Mouse (Mus musculus) MN1 (cell line): ENCODE measurements around the gene Cryba1.
"Not testable (repeated sequence)": the region's sequence is repeated elsewhere in the genome, so short reads cannot be mapped to it uniquely, and the experiment has no call there.

Source experiments
- DNase-seq: peaks from one replicate; pipeline ENCODE4 v3.0.0-alpha.2; 2016; ENCODE audit warnings: low spot score

Cryba1 gene

DNA sequence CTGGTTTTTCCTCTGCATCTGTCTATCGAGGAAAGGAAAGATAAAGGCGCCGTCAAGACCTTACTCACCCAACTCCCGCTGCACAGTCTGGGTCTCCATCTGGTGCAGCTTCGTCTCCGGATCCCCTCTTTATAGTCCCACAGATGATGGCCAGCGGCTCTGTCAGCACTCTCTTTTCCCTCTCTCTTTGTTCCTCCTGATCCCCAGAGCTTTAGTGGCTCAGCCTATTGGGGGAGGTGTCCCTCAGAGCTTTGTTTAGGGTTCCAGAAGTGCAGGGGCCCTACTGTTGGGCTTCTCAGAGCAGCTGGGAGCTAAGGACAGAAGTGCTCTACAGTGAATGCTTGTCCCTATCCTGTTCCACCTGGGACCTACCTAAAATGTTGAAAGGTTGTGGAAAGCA, at the start of gene Cryba1:
TSS of gene Cryba1 (minus strand) at position 101 of the 400 bp plus-strand sequence.
- DNase-seq: no peak

DNA sequence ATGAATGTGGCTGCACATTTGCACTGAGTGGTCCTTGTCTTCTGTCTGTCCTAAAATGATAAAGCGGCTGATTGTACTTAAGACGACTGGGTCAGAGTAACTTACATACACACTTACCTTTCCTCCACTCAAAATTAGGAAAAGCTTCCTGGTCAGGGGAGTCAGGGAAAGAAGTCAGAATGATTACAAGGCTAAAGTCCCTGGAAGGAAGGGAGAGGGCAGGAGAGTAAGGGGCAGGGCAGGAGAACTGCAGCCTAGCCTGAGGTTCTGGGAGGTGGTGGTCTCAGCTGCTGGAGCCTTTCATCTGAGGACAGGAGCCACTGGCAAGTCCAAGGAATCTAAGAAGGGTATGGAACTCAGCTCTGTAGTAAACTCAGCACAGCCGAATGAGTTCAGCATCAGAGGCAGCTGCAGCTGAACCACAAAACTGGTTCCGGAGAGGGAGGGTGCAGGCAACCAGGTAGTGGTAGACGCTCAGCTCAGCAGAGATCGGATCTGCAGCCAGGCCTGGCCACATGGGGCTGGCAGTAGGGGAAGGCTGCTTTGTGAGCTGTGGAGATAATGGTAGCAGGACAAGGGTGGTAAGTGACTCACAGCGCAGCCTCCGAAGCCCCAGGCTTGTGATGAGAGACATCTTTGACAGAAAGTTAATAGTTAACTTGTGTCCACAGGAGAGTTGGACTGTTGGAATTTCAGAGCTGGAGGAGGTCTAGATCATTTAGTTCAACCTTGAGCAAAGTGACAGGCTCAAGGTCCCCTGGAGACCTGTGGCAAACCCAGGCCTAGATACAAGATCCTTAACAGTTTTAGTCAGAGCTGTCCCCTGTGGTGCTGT, 47.0 kb upstream of the Cryba1 start:
- DNase-seq: no peak

DNA sequence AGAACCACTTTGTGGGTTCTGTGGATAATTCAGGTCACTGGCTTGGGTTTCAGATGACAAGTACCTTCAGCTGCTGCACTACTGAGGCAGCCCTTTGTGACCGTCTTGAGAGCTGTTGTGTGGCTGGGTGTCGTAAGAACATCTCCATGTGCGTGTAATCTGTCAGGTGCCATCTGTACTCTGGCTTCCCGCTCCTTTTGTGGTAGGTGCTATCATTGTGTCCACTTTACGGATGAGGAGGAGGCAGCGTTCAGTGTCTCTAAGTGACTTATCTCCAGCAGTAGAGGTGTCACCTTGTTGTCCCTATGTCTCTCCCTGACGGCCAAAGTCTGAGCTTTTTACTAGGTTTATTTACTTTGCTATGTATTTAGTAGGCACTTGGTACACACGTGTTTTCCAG, 45.3 kb upstream of the Cryba1 start:
- DNase-seq: no peak

DNA sequence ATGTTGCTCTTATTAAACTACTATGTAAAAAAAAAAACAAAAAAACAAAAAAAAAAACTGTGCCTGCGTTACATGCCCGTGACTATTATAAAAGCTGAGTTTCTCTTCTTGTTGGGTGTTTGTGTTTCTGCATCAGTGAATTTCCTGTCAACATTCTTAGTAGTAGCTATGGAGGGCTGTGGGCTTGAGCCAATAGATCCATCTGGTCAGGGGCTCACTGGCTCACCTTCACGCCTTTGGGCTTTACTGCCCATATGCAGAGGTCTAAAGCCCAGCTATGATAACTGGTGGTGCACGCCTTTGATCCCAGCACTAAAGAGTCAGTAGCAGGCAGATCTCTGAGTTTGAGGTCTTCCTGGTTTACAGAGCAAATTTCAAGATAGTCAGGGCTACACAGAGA, 44.4 kb upstream of the Cryba1 start:
- DNase-seq: no peak

DNA sequence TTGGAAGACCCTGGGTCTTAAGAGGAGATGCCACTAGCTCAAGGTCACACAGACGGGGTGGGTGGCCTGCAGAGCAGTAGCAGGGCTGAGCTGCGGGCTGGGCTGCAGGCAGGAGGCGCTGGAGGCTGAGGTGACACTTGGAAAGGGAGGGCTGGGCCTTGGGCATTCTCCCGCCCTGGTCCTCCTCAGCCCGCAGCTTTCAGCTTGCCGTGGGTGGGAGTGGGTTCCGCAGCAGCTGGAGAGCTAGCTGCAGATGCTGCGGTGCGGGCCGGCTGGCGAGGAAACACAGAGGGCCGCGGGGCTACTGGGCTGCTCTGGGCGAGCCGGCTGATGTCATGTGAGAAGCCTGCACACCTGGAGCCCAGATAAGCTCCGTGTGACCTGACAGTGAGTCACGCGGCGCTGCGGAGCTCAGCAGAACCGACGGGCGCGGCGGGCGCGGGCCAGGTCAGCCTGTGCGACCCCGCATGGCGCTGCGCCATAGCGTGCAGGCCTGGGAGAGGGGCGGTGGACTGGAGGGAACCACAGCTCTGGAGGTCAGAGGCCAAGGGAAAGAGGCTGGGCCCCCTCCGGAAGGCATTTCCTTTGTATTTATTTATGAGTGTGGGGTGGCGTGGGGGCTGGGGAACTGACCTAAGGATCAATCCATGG, 41.4 kb upstream of the Cryba1 start:
- peak; percentile 58 for DNase-seq

DNA sequence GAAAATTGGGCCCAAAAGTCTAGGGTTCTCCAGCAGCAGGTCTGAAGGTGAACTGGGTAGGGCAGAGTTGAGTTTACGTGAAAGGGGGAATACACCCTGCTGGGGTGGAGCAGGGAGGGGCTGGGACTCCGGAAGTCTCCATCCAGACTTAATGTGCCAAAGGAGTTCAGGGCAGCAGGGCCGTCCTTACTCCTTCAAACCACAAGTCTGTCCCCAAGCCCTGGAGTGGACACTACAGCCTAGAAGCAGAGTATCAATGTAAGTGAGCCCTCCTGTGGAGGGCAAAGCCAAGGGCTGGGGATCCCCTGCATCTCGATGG, 40.3 kb upstream of the Cryba1 start:
- no peak for DNase-seq

DNA sequence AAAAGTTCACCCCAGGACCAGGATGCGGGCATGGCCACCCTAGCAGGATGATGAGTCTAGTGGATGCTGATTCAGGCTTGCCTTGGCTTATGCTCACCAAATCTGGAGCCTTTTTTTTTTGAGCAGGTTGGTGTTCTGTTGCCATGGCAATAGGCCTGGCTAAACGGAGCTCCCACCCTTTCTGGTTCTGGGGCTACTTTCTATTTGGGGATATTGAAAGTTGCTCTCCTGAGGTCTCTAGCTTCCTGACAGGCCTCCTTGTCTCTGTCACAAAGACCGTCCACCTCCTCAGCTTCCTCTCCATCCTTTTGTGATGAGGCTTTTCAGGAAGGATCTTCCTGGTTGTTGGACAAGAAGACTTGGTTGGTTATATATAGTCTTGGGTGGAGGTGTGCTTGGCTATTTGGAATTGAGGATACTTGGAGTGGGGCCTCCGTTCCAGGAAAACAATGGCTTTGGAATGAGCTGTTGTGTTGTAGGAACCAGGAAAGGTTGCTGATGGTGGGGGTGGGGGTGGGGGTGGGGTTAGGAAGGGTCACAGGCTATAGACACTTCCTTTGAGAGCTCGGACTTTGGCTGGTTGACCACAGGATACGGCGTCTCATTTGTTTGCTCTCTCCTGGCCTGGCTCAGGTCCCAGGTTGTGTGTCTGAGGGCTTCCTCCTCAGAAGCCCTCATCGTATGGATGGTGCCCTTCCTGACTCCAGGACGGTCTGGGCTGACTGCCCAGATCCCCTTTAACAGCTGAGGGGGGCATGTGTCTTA, 39.8 kb upstream of the Cryba1 start:
- DNase-seq: peak; percentile 15

DNA sequence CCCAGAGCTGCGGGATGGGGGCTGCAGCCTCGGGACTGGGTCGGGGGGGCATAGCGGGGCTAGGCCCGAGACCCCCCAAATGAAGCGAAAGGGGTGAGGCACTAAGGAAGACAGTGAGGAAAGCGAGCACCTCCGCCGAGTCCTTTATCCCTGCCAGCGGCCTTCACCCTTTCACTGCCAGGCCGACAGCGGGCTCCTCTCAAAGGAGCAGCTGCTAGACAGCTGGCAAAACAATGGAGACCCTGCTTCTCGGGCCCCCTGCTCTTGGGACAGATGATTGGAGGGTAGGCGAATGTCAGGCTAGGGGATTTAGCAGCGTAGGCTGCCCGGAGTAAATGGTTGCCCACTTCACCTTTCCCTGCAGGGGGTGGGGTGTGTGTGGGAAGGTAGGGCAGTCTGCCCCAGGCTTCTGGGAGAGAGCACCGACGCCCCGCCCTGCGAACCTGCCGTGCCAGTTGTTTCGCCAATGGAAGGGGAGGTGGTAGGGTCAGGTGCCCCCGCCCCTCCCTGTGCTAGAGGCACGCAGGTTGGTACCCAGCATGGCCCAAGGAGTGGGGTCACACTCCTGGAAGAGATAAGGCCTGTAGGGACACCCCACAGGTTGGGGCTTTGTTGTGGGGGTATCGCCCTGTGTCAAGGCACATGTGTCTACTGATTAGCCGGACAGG, 38.7 kb upstream of the Cryba1 start:
- peak; percentile 59 for DNase-seq

DNA sequence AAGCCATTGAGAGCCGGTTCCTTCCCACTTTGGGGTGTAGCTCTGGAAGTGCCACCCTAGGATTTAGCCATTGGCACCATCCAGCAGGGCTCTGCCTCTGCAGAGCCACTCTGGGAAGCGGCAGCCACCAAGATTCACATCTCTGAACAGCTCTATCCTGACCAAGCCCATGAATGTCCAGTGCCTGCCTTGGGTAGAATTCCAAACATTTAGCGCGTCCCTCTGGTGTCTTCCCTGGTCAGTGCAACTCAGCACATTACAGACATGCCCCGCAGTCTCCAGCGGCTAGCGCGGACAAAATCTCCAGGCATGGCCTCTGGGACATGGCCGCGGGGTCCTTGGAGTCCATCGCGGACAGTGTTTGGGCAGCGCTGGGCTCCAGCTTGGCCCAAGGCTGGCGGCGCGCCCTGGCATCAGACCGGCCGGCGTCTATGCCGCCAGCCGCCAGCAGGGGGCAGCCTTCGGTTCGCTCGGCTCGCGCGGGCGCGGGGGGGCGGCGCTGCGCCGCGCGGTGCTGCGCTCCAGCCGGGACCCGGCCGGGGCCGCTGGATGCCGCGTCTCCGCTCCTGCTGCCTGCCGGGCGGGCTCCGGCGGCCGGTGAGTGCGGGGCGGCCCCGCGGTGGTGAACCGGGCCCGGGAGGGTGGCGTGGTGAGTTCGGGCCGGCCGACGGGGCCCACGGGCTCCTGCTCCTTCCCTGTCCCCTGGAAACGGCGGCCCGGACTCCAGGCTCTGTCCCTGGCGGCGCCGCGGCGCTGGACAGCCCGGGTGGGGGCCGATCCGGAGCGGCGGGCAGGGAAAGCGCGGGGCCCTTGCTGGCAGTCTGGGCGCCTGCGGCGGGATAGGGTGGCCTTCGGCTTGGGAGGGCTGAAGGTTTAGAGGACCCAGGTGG, 37.9 kb upstream of the Cryba1 start, which contains the start of gene Myo18a:
TSS of gene Myo18a (plus strand) at position 464 of the 890 bp plus-strand sequence.
- DNase-seq: peak; percentile 92

DNA sequence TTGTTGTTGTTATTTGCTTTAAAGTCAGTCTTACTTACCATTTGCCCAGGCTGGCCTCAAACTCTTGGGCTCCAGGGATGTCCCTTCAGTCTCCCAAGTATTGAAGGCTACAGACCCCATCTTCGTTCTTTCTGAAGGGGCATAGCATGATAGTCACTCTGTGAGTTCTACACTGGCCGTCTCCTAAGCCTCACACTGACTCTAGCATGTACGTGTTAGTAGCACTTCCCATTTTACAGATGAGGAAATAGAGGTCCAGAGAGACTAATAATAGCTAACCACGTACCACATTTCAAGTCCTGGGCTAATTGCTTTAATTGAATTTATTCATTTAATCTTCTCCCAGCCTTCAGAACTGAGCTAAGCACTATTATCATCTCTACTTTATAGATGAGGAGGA, 34.9 kb upstream of the Cryba1 start:
- DNase-seq: no peak

DNA sequence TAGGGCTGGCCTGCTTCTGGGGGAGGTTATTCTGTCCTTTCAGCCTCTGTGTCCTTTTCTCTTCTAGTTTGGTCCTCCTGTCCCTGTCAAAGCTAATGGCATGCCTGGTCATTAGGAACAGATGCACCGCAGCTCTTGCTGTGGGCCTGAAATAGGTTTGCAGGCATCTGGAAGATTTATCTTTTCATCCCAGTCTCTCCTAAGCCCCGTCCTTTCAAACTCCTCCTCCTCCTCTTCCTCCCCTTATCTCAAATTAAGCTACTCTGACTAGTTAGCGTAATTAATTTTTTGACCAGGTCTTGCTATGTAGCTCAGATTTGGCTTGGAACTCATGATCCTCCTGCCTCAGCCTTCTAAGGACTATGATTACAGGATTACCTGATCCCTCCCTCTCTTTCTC, 28.4 kb upstream of the Cryba1 start:
- DNase-seq: no peak

DNA sequence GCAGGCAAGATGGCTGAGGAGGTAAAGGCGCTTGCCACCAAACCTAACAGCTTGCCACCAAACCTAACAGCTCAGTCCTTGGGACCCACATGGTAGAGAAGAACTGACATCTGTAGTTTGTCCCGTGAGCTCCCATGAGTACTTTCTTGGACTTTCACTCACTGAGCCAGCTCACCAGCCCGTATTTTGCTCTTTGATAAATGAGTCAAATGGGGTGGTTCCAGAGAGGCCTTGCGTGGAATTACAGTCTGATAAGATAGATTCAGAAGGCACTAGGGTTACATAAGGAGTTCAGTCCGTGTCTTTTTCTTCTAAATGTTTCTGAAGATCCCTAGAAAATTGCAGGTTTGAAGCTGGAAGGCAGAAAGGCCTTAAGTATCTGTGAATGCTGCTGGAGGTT, 27.4 kb upstream of the Cryba1 start:
- no peak for DNase-seq

DNA sequence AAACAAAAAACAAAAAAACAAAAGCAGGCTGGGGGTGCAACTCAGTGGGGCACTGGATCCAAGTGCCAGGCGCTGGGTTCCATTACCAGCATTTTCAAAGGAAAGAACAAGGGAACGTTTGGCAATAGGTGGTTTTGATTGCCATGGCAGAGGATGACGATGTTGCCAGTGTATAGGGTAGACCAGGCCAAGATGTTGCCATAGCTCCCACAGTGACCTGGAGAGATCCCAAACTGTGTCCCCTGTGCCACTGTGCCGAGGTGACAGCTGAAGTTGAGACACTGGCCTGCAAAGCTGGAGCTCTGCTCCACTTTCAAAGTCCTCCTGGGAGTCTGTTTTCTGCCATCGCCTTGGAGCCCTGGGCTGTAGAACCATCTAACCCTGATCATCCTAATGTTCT, 23.9 kb upstream of the Cryba1 start:
- no peak for DNase-seq

DNA sequence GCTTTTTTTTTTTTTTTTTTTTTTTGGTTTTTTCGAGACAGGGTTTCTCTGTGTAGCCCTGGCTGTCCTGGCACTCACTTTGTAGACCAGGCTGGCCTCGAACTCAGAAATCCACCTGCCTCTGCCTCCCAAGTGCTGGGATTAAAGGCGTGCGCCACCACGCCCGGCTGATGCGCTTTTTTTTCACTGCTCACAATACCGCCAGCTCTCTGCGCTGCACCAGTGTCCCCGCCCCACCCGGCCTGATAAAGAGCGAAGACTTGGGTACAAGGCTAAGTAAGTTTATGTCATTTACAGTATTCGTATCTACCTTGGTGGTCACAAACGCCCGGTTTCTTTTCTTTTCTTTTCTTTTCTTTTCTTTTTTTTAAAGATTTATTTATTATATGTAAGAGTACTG, 22.0 kb upstream of the Cryba1 start:
- DNase-seq: not testable (repeated sequence)

DNA sequence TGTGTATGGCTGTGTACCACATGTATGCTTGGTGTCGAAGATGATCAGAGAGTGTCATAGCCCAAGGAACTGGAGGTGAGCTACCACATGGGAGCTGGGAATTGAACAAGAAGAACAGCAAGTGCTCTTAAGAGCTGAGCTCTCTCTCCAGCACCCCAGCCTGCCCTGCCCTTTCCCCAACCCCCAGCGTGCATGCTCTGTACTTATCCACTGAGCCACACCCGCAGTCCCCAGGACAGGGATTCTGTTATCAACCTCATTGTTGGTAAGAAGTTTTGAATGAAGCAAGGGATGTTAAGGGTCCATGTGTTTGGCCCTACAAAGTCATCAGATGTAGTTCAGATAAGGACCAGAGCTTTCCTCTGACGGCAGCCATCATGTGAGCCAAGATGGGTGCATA, 21.6 kb upstream of the Cryba1 start:
- no peak for DNase-seq

DNA sequence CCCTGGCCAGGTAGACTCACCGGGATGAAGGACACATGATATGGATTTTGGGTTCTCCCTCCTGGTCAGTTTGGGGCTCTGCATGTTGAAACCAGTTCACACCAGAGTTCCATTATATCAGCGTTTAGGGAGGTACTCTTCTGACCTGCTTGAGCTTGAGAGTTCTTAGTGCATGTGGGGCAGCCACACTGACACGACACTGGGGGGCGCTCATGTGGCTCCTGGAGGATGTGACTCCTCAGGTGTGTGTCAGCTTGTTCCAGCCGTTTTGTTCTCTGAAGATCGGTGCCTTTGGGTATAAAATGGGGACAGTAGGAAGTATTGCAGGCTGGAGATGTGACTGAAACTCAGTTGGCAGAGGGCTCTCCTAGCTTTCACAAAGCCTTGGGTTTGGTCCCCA, 18.9 kb upstream of the Cryba1 start:
- DNase-seq: no peak

DNA sequence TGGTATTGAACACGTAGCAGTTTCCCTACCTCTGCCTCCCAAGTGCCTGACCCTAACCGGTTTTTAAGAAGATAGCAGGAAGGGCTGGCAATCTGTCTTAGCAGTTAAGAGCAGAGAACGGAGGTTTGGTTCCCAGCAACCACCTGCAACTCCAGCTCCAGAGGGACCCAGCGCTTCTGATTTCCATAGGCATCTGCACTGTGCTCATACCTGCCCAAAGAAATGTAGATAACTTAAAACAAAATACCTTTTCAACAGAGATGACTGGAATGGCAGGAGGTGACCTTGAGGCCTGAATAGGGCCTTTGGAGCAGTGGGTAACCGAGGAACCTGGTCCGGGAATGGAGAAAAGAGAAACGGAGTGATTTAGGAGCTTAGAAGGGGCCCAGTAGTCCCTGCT, 13.5 kb upstream of the Cryba1 start:
- no peak for DNase-seq

DNA sequence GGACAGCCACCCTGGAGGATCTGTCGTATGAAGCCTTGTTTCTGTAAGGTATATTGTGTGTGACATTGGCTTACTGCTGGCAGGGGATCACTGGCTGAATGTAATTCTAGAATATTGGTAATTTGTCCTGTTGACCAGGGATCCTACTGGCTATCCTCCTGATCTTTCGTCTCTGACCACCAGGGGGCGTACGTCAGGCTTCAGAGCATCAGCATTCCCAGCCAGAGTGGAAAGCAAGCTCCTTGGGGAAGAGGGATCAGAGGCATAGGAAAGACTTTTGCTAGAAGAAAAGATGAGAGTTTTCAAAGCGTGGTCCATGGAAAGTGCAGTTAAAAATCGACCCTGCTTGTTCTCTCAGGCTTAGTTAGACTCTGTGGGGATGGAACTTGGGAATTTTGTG, 12.2 kb upstream of the Cryba1 start:
- peak; percentile 87 for DNase-seq

DNA sequence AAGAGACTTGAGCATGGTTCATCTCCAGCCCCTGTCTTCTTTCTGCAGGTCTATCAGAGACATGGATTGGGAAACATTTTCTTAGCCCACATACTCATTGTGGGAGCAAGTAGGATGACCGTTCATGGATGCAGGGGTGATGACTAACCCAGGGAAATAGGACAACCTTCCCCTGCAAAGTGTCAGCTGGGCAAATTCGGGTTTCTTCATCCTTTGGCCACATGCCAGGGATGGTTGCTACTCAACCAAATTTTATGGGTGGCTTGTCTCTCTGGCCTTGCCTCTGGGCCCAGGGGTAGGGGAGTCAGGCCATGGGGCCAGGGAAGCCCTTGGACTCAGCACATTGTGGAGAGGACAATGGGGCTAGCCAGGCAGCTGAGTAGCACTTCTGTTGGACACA, 3.5 kb upstream of the Cryba1 start:
- peak; percentile 54 for DNase-seq

DNA sequence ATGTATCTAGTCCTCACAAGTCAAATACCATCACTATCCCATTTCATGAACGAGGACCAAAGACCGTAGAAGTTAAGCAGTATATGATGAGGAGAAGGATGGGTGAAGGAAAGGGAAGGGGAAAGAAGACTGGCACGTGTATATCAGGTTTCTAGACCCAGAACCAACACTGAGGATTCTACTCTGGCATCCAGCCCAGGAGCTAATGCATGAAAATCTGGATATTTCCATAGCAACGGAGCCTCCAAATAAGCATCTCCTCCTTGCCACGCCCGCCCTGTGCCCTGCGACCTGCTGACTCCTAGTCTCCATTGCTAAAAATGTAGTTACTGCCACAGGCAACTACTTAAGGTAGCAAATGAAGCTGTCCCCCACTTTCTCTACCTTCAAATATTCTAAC, 317 bp downstream of the Cryba1 start:
- peak; percentile 46 for DNase-seq

DNA sequence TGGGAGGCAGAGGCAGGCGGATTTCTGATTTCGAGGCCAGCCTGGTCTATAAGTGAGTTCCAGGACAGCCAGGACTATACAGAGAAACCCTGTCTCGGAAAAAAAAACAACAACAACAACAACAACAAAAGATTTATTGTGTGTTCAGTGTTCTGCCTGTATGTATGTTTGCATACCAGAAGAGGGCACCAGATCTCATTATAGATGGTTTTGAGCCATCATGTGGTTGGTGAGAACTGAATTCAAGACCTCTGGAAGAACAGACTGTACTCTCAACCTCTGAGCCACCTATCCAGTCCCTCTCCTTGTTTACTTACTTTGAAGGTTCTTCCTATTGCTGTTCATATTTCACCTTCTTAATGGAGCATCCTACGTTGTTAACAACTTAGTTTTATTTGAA, 3.7 kb downstream of the Cryba1 start:
- DNase-seq: no peak
